Mouse (Mus musculus) heart, postnatal 0 days (tissue): Measurements from ENCODE around the gene Myo16. TPM values are rescaled to one million over a fixed set of nuclear protein-coding genes. Genes with fewer than 3 reads are reported as not detected.

Experiments used
- ATAC-seq: fragments of 200-750 bp; cut with Nextera tagmentation; 2 replicates; pipeline ENCODE4 v1.8.0; 2017; ENCODE audit warnings: low read depth, moderate number of reproducible peaks, moderate library complexity; ENCODE audit not compliant: insufficient read depth
- DNase-seq: peaks from one replicate; pipeline ENCODE4 v3.0.0-alpha.2; 2016; ENCODE audit warnings: low spot score
- H3K27ac ChIP-seq: fragments of 300-500 bp; sonication (generic); 2 replicates; pipeline ENCODE4 v1.5.1; 2014; ENCODE audit warnings: low read depth, mild to moderate bottlenecking
- H3K27me3 ChIP-seq: fragments of 300-500 bp; sonication (generic); 2 replicates; pipeline ENCODE4 v1.6.1; 2014; ENCODE audit warnings: low read length, mixed read lengths; ENCODE audit not compliant: control insufficient read depth, insufficient read depth
- H3K36me3 ChIP-seq: fragments of 300-500 bp; sonication (generic); replicated peaks from 2 replicates; pipeline ENCODE4 v1.6.1; 2014; ENCODE audit warnings: low read length, mixed read lengths; ENCODE audit not compliant: control insufficient read depth, insufficient read depth
- H3K4me1 ChIP-seq: fragments of 300-500 bp; sonication (generic); 2 replicates; pipeline ENCODE4 v1.6.1; 2014; ENCODE audit warnings: antibody characterized with exemption; ENCODE audit not compliant: control insufficient read depth, insufficient read depth
- H3K4me2 ChIP-seq: fragments of 300-500 bp; sonication (generic); 2 replicates; pipeline ENCODE4 v1.6.1; 2014; ENCODE audit warnings: low read depth, mild to moderate bottlenecking, low read length, moderate library complexity
- H3K4me3 ChIP-seq: fragments of 300-500 bp; sonication (generic); 2 replicates; pipeline ENCODE4 v1.5.1; 2014; ENCODE audit warnings: low read depth, low read length
- H3K9ac ChIP-seq: fragments of 300-500 bp; sonication (generic); replicated peaks from 2 replicates; pipeline ENCODE4 v1.6.1; 2014; ENCODE audit warnings: low read depth, low read length, mixed read lengths
- H3K9me3 ChIP-seq: fragments of 300-500 bp; sonication (generic); replicated peaks from 2 replicates; pipeline ENCODE4 v1.6.1; 2016; ENCODE audit warnings: low read length; ENCODE audit not compliant: control insufficient read depth
- CTCF ChIP-seq: IDR thresholded peaks from 2 replicates; pipeline ENCODE4 v1.5.1; 2016; ENCODE audit warnings: antibody characterized with exemption, control low read depth, low read depth
- EP300 ChIP-seq: IDR thresholded peaks from 2 replicates; pipeline ENCODE4 v1.6.1; 2016; ENCODE audit warnings: antibody characterized with exemption, low read depth
- WGBS: fragments of 180-500 bp; shearing (Covaris S2); extraction: QIAGEN DNeasy Blood & Tissue Kit; methylation state at CpG from one replicate; pipeline ENCODE4 v1.1.7; 2014; 5-methylcytosine and 5-hydroxymethylcytosine counted together
- polyA plus RNA-seq: library from polyadenylated mRNA; unstranded; fragments of >200 nt; fragmentation: Nextera tagmentation; extraction: Ambion mirVana; gene quantifications from 2 replicates; pipeline ENCODE4 v1.2.1, GENCODE M21; 2015
- total RNA-seq: library from RNA; depleted of rRNA; stranded (reverse); fragments of >200 nt; gene quantifications from 2 replicates; pipeline ENCODE4 v1.2.3, GENCODE M21; 2014; ENCODE audit warnings: low replicate concordance

The Myo16 gene
- total and polyA plus RNA-seq, 2 experiments from 2014 or later, result not detected

DNA sequence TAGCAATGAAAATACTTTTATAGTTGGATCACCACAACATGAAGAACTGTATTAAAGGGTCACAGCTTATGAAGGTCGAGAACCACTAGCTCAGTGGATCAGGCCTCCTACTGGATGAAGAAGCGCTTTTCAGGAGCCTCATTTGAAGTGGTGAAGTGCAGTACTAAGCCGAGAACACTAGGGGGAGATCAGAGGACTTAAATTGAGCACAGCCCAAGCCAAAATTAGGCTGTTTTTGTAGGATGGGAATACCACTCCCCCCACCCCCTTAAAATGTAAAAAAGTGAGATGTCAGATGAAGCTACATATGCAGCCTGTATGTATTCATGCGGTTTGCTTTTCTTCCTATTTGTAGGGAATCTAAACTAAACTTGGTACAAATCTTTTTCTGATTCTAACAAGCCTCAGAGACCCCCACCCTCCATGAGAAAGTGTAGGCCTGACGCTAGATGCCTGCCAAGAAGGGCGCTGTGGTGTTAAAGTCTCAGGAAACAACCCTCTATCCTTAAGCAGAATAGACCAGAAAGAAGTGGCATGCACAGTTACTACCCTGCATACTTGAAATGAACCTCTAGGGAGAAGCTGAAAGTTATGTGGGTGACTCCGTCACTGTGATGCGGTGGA is 77.1 kb downstream of the Myo16 start:
- Histone ChIP-seq H3K4me3 (no peak overlapping the region), H3K9me3 (no peaks in the 10 kb centered on the region), H3K27ac (no peak overlapping the region), H3K9ac (no peak overlapping the region), H3K36me3 (no peaks in the 10 kb centered on the region), H3K27me3 (no peaks in the 10 kb centered on the region), H3K4me1 (no peaks in the 10 kb centered on the region), H3K4me2 (no peak overlapping the region)
- TF ChIP-seq EP300 (no peak), CTCF (peak; percentile 69)
- ATAC-seq (no peak), DNase-seq (peak; percentile 61)
- WGBS, result 45% methylated on average over 8 of the region's 8 CpGs

DNA sequence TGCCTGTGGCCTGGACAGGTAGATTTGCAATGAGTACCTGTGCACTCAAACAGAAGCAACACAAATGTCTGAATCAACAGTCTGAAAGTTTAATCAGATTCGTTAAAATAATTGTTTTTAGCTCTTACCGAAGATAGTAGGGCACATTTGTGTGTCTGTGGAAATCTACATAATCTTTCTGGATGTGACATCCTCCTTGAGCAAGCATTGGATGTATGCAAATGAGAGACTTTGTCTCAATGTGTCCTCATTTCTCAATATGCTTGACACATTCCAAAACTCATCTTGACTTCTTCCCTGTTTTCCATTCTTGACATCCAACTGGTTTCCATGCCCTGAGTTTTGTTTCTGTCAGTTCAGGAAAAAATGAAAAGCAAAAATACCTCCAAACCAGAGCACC is 80.8 kb downstream of the Myo16 start:
- no peak for TF ChIP-seq CTCF
- no peak for TF ChIP-seq EP300
- H3K4me1 ChIP-seq, result no peaks in the 10 kb centered on the region
- no peak for DNase-seq
- no peaks in the 10 kb centered on the region for H3K27me3 ChIP-seq
- H3K27ac ChIP-seq, result no peak overlapping the region
- ATAC-seq, result no peak
- H3K4me3 ChIP-seq, result no peak overlapping the region
- H3K9ac ChIP-seq, result no peak overlapping the region
- H3K9me3 ChIP-seq, result no peaks in the 10 kb centered on the region
- H3K4me2 ChIP-seq, result no peak overlapping the region
- no peaks in the 10 kb centered on the region for H3K36me3 ChIP-seq
- WGBS, result 63% methylated on average over 2 of the region's 2 CpGs

DNA sequence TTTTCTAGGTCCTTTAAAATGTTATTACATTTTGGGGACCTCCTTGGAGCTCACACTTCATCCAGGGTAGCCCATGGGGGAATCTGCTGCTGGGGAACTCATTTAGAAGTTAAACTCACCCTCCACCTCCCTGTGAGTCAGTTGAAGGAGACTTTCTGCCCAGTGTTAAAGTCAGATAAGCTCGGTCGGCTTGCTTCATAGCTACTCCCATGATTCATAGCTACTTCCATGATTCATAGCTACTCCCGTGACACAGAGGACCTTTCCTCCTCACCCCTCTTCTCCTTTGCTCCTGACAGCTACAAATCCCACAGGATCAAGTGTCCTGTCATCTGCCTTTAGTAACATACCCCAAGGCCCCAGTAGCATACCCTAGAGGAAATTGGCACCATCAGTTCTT is 89.6 kb downstream of the Myo16 start:
- no peaks in the 10 kb centered on the region for H3K36me3 ChIP-seq
- ATAC-seq (no peak), DNase-seq (no peak)
- WGBS, result 17% methylated on average over 3 of the region's 3 CpGs
- no peak overlapping the region for H3K4me3 ChIP-seq
- TF ChIP-seq EP300 (no peak), CTCF (no peak)
- H3K27me3 ChIP-seq, result no peaks in the 10 kb centered on the region
- no peak overlapping the region for H3K27ac ChIP-seq
- no peaks in the 10 kb centered on the region for H3K4me1 ChIP-seq
- no peak overlapping the region for H3K9ac ChIP-seq
- H3K9me3 ChIP-seq, result no peaks in the 10 kb centered on the region
- no peak overlapping the region for H3K4me2 ChIP-seq

DNA sequence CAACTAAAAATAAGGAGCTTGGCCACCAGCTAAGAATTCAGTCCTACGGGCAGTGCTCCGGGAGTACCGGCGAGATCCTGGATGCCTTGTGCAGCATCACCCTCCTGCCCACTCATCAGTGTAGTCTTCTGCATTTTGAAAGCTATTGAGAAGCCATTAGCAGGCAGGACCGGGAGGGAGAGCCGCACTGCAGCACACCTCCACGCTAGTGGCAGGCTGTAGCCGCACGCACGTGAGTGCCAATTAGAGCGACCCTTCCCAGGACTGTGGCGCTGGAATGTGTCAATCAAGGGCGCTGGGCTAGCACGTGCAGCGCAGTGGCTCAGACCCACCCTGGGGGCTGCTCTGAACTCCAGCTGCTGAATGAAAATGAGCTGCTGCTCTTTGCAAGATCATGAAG is 95.4 kb downstream of the Myo16 start:
- Histone ChIP-seq H3K4me2 (peak overlapping the region; percentile 41), H3K27ac (no peak overlapping the region), H3K9ac (no peak overlapping the region), H3K36me3 (no peaks in the 10 kb centered on the region), H3K4me3 (peak overlapping the region; percentile 9; the same call in 1 of the 2 replicates), H3K9me3 (no peaks in the 10 kb centered on the region), H3K4me1 (0 out of 2 replicates have a peak, but pooled peaks cover 6% of the 10 kb centered on the region), H3K27me3 (no peaks in the 10 kb centered on the region)
- DNase-seq, result no peak
- no peak for TF ChIP-seq CTCF
- no peak for TF ChIP-seq EP300
- ATAC-seq, result no peak
- WGBS, result 5% methylated on average over 15 of the region's 15 CpGs

DNA sequence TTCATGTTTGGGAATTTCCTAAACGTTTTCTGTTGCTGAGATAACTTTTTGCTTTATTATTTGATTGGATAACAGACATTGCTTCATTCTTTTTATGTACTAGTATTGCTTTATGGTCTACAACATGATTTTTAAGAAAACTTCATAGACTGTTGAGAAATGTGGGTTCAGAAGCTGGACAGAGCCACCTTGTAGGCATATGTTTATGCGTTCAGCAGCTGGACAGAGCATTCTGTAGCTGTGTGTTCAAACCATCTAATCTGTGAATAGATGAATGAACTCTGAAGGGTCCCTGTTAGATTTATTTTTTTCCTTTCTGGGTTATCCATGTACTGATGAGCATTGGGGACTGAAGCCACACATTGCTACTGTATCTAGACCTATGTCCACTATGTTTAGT is 102.0 kb downstream of the Myo16 start:
- no peak overlapping the region for H3K4me3 ChIP-seq
- no peak overlapping the region for H3K9ac ChIP-seq
- H3K4me1 ChIP-seq, result no peaks in the 10 kb centered on the region
- WGBS, result 49% methylated on average over 2 of the region's 2 CpGs
- H3K27ac ChIP-seq, result no peak overlapping the region
- ATAC-seq, result no peak
- H3K27me3 ChIP-seq, result no peaks in the 10 kb centered on the region
- no peaks in the 10 kb centered on the region for H3K36me3 ChIP-seq
- H3K4me2 ChIP-seq, result no peak overlapping the region
- TF ChIP-seq EP300 (no peak), CTCF (no peak)
- DNase-seq, result no peak
- H3K9me3 ChIP-seq, result no peaks in the 10 kb centered on the region

DNA sequence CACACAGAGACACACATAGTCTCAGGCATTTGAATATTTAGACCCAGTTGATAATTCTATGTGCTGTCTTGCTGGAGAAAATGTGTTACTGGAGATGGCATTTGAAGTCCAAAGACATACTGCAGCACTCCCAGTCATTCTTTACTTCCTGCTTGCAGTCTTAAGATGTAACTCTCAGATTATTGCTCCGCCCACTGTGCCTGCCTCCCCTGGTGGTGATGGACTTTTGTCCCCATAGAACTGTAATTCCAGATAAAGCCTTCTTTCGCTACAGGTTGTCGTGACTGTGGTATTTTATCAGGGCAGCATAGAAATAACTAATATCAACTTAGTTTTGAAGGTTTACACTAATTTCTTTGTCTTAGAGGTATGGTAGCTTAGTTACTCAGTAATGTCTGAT is 102.9 kb downstream of the Myo16 start:
- 79% methylated on average over 3 of the region's 3 CpGs for WGBS
- H3K4me1 ChIP-seq, result no peaks in the 10 kb centered on the region
- no peak overlapping the region for H3K4me2 ChIP-seq

More for the DNA sequence above, 102.9 kb downstream of the Myo16 start:
- ATAC-seq (no peak), DNase-seq (no peak)
- H3K9ac ChIP-seq, result no peak overlapping the region
- TF ChIP-seq CTCF (no peak), EP300 (no peak)
- no peaks in the 10 kb centered on the region for H3K9me3 ChIP-seq
- no peak overlapping the region for H3K27ac ChIP-seq
- H3K4me3 ChIP-seq, result no peak overlapping the region
- no peaks in the 10 kb centered on the region for H3K27me3 ChIP-seq
- no peaks in the 10 kb centered on the region for H3K36me3 ChIP-seq
